Mouse (Mus musculus) embryonic fibroblast, embryonic 13.5 days (primary cell): ENCODE measurements around the gene Itpr2. TPM values are rescaled to one million over a fixed set of nuclear protein-coding genes. Genes with fewer than 3 reads are reported as not detected.

Experiments used
- H3K27ac ChIP-seq: 2 replicates; pipeline ENCODE4 v1.5.1; 2012; ENCODE audit warnings: low read length, control low read depth, inconsistent platforms; ENCODE audit not compliant: insufficient read depth
- H3K4me1 ChIP-seq: 2 replicates; pipeline ENCODE4 v1.6.1; 2011; ENCODE audit warnings: low read length; ENCODE audit not compliant: control insufficient read depth, insufficient read depth
- H3K4me3 ChIP-seq: 2 replicates; pipeline ENCODE4 v1.5.1; 2011; ENCODE audit warnings: mild to moderate bottlenecking, control low read depth, low read length; ENCODE audit not compliant: insufficient read depth
- CTCF ChIP-seq: IDR thresholded peaks from 2 replicates; pipeline ENCODE4 v1.5.1; 2011; ENCODE audit warnings: mild to moderate bottlenecking, control low read depth, low read length, moderate library complexity, borderline replicate concordance; ENCODE audit not compliant: insufficient read depth
- POLR2A ChIP-seq: IDR thresholded peaks from 2 replicates; pipeline ENCODE4 v1.6.1; 2011; ENCODE audit warnings: low read depth, mild to moderate bottlenecking, control low read depth, low read length, moderate library complexity
- polyA plus RNA-seq: library from polyadenylated mRNA; stranded (reverse); fragments of >200 nt; gene quantifications from 2 replicates; pipeline ENCODE4 v1.2.4, GENCODE M21; 2011; ENCODE audit warnings: low read depth; ENCODE audit not compliant: missing spikeins, insufficient read length

Itpr2 gene
- polyA plus RNA-seq, 1 experiment = 7.7 TPM

DNA sequence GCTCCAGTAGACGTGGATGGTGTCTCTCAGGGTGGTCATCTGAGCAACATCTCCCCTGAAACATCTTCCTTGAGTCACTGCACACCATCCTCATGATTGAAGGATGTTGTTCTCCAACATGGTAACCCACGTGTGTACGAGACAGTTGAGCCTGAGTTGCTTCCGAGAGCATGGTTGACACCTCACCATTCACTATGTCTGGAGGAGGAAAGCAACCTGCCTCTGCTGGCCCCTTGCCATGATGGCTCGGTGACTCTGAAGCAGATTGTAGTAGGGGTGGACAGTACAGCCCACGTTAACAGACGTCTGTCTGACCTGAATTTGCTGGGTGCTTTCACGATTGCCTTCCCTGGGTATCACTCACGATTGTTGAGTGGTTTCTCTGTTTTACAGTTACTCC, 317.3 kb downstream of the Itpr2 start:
- no peak overlapping the region for H3K27ac ChIP-seq
- H3K4me1 ChIP-seq = peaks cover 3% of the 10 kb centered on the region; the same call in 1 of the 2 replicates
- no peak overlapping the region for H3K4me3 ChIP-seq
- TF ChIP-seq POLR2A (no peak), CTCF (no peak)

DNA sequence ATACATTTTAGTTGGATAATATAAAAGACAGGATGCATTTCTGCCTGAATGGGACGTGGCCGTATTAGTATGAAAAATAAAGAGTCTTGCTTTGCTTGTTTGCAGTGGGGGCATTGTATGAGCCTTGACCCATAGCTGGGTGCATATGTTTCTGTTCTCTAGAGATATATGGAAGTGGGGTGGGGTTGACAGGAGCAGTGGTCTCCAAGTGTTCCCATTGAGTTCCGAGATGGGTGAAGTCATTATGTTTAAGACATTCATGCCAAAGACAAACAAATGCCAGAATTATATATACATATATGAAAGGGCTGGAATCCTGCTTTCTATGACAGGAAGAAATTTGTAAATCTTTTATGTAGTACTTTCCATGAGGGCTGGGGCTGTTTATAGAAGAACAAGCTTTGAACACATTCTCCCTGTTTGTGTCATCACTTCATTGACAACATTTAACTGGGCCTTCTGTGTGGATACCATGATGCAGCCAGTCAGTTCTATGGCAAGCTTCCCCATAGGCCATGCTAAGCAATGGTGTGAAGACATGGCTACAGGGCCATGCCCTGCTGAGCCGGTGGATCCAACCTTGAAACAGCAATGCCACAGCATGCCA, 327.3 kb downstream of the Itpr2 start:
- no peak overlapping the region for H3K4me3 ChIP-seq
- H3K4me1 ChIP-seq = peaks cover 2% of the 10 kb centered on the region; the same call in 1 of the 2 replicates
- H3K27ac ChIP-seq = no peak overlapping the region
- TF ChIP-seq POLR2A (no peak), CTCF (no peak)

DNA sequence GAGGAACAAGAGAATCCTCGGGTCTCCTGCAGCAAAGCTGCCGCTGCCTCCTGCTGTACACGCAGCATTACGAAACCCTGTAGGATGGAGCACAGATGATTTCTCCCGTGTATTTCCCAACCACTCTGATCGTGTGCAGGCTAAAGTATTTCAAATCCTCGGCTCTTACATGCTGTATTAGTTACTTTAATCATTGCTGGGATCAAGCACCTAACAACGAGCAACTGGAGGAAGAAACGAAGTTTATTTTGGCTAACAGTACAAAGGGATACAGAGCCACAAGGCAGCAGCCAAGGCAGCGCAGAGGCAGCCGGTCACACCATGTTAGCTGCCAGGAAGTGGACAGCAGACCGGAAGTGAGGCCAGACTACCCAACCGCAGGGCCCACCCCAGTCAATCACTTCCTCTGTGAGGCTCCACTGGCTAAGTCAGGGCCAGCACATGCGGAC, 331.4 kb downstream of the Itpr2 start:
- TF ChIP-seq POLR2A = no peak
- TF ChIP-seq CTCF = no peak
- Histone ChIP-seq H3K27ac (no peak overlapping the region), H3K4me1 (peaks cover 2% of the 10 kb centered on the region; the same call in 1 of the 2 replicates), H3K4me3 (no peak overlapping the region)

DNA sequence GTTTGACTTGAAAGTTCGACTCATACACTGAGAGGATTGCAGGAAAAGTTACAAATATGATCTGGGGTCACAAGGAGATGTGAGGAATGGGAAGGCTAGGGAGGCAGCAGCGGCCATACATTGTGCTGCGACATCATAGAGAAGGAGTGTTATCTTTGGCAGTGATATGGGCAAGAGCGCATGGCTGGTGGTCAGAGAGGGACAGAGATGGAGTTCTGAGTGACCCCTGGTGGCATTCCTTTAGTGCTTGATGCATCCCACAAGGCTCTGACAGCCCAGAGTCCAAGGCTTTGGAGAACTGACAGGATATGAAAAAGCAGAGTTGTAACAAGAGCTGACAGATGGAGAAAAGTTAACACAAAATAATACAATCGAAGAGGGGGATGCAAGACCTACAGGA, 334.8 kb downstream of the Itpr2 start:
- no peak overlapping the region for H3K4me3 ChIP-seq
- no peaks in the 10 kb centered on the region for H3K4me1 ChIP-seq
- TF ChIP-seq POLR2A = no peak
- no peak for TF ChIP-seq CTCF
- no peak overlapping the region for H3K27ac ChIP-seq

DNA sequence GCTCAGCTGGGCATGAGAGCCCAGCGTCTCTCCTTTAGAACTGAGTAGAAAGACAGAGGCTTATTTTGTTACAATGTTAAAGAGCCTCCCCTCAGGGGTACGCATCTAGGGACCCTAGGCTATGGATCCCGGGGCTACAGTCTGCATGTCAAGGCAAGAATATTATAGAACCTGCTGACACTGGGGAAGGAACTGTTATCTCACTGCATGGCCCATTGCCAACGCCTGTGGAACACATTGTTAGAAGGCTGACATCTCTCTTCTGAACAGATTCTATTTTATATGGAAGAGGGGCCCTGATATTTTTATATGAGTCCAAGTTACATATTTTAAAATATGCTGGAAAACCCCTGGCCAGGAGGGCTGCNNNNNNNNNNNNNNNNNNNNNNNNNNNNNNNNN, 342.4 kb downstream of the Itpr2 start:
- Histone ChIP-seq H3K27ac (no peak overlapping the region), H3K4me3 (no peak overlapping the region), H3K4me1 (no peaks in the 10 kb centered on the region)
- TF ChIP-seq CTCF (no peak), POLR2A (no peak)

DNA sequence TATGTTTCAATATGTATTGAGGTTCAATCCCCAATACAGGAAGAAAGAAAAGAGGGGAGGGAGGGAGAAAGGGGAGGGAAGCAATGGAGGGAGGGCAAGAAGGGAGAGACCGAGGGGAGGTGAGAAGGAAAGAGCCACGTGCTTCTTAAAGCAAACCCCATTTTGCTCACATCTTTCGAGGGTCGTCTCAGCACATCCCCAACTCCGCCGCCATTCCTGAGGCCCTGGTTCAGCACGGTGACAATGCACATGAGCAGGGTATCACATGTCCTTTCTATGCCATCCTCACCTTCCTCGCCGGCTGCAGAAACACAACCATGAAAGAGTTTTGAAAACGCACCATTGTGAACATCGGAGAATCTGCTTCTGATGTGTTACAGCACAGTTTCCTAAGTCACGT, 343.3 kb downstream of the Itpr2 start:
- TF ChIP-seq POLR2A = no peak
- no peak for TF ChIP-seq CTCF
- Histone ChIP-seq H3K4me3 (no peak overlapping the region), H3K4me1 (no peaks in the 10 kb centered on the region), H3K27ac (no peak overlapping the region)

DNA sequence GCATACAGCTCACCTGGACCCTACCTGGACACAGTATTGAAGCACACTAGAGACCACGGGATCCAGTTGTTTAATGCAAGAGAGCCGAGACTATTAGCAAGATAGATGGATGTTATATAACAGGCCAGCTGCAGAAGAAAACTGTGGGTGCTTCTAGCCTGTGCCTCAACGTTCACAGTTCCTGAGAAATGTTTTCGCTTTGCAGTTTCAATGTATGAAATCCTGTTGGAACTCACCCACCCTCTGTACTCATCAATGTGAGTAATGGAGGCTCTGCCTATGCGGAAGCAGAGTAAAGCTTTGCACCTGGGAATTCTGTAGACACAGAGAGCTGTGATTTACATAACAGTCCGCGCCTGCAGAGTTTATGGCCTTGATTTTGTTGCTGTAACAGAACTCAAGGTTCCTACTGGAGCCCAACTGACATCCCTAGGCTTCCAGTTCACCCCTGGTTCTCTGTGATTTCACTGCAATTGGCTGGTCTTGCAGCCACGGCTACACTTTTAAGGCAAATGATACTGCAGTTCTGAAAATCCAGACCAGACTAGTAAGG, 344.0 kb downstream of the Itpr2 start:
- Histone ChIP-seq H3K4me3 (no peak overlapping the region), H3K27ac (no peak overlapping the region), H3K4me1 (no peaks in the 10 kb centered on the region)
- no peak for TF ChIP-seq CTCF
- no peak for TF ChIP-seq POLR2A

DNA sequence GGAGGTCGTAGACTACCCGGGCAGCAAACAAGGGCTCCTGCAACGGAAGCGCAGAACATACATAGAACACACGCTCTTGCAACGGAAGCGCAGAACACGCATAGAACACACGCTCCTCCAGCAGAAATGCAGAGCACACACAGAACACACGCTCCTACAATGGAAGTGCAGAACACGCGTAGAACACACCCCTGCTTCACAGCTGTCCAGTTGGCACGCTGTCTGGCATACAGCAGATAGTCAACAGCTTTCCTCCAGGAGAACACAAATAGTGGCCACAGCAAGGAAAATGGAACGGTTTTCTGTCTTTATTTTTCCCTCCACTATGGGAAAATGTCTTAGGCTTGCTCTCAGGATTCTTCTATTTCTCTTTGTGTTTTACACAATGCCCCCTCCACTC, 344.9 kb downstream of the Itpr2 start:
- TF ChIP-seq POLR2A = no peak
- TF ChIP-seq CTCF = no peak
- H3K4me1 ChIP-seq = no peaks in the 10 kb centered on the region

DNA sequence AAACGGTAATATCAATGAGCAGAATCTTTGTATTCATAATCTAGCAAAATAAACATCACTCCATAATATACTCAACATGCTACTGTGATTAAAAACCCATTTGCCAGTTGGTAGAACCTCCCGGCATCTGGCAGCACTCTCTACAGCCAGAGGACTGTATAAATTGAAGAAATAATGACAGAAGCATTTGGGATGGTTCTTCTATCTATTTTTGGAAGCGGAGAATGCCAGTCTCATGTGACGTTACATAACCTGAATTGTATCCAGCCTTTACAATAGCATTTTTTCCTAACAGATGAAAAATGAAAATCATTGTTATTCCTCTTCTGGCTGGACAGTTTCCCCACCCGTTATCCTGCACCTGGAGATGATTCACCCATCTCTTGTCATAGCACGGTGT, 345.5 kb downstream of the Itpr2 start:
- Histone ChIP-seq H3K27ac (no peak overlapping the region), H3K4me1 (no peaks in the 10 kb centered on the region), H3K4me3 (no peak overlapping the region)
- TF ChIP-seq CTCF (no peak), POLR2A (no peak)

More for the DNA sequence above, 344.9 kb downstream of the Itpr2 start:
- Histone ChIP-seq H3K27ac (no peak overlapping the region), H3K4me3 (no peak overlapping the region)

DNA sequence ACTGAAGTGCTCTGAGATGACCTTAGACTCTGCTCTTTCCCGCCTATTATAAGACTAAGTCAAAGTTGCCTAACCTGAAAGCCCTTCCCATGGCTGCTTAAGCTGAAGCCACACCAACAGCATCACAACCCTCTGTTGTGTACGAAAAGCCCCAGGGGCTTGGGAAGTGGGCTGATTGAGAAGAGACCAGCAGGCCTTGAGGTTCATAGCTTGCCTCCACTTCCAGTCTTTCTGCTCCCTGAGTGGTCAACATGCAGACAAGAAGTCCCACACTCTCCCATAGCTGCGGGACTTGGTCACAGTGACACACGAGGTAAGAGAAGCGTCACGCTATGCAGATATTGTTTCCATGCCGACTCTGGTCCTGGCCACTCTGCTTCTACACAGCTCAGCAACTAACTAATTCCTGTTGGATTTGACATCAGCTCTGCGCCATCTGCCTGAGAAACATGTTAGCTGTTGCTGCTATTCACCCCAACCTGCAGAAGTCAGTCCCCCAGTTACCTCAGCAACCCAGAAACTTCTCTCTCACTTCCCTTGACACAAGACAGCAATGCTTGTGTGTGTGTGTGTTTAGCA, 346.8 kb downstream of the Itpr2 start:
- no peak for TF ChIP-seq CTCF
- TF ChIP-seq POLR2A = no peak
- Histone ChIP-seq H3K4me1 (no peaks in the 10 kb centered on the region), H3K27ac (no peak overlapping the region), H3K4me3 (no peak overlapping the region)
